Mouse (Mus musculus): Measurements from ENCODE around the gene Cdr2l. TPM values are rescaled to one million over a fixed set of nuclear protein-coding genes. Genes with fewer than 3 reads are reported as not detected.

The Cdr2l gene
- polyA plus RNA-seq, 1 experiment from 2014 or later, result 7.8 TPM

DNA sequence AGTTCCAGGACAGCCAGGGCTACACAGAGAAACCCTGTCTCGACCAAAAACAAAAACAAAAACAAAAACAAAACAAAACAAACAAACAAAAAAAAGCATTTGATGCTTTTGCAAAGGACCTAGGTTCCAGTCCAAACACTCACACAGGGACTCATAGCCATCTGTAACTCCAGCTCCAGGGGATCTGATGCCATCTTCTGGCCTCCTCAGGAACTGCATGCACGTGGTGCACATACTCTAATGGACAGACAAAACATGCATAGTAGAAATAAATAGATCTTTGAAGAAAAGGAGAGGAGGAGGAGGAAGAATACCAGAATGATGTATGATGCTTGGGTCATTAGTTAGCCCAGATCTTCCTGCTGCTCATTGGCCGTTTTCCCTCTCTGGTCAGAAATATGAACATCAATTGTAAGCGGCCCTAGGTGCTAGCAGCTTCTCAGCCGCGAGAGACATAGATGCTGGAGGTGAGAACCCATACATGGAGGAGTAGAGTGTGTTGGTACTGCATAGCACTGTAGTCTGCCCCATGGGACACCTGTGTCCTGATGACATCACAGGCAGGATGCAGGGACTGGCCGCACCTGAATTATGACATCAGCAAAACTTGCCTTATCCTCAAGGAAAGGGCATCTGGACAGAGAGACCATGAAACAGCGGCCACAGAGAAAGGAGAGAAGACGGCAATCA lies 58.3 kb downstream of the Cdr2l start, which contains the start of gene Trim80:
TSS of gene Trim80 (plus strand) at position 640 of the 690 bp plus-strand sequence.
- Histone ChIP-seq H3K9me3 (replicated peaks; ENCODE audit: low read length) (no peaks in the 10 kb centered on the region), H3K9ac (ENCODE audit: low read depth, low read length) (no peak within 1 kb of the TSS), H3K4me1 (replicated peaks; ENCODE audit: insufficient read depth, low read length) (peaks cover 5% of the 10 kb centered on the region; the same call in 1 of the 2 replicates), H3K36me3 (ENCODE audit: insufficient read depth, low read length) (no peaks in the 10 kb centered on the region), H3K4me3 (replicated peaks; ENCODE audit: low read depth, low read length) (no peak within 1 kb of the TSS), H3K4me2 (ENCODE audit: low read length) (no peak within 1 kb of the TSS), H3K27me3 (ENCODE audit: insufficient read depth, low read length) (no peaks in the 10 kb centered on the region), H3K27ac (no peak within 1 kb of the TSS)
- ATAC-seq (replicated peaks; ENCODE audit: low FRiP score, low read depth), result no peak
- no peak for DNase-seq (ENCODE audit: low spot score)
- TF ChIP-seq CTCF (IDR thresholded peaks at IDR 0.05; ENCODE audit: low read depth), result peak; percentile 43; the same call in 1 of the 2 replicates
- WGBS, result 96% methylated on average over 9 of the region's 9 CpGs

DNA sequence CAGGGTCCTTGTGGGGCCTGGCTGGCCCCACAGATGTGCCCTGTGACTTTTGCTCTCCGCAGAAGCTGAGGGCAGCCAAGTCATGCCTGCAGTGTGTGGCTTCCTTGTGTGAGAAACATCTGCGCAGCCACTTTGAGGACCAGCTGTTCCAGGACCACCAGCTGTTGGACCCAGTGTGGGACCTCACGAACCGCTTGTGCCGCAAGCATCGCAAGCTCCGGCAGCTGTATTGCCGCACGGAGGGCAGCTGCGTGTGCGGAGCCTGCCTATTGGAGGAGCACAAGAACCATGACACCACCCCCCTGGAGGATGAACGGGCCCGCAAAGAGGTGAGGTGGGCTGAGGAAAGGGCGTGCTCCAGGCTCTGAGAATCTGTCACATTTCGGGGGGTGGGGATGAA lies 59.7 kb downstream of the Cdr2l start:
- no peak for DNase-seq (ENCODE audit: low spot score)
- Histone ChIP-seq H3K27me3 (ENCODE audit: insufficient read depth, low read length) (no peaks in the 10 kb centered on the region), H3K36me3 (ENCODE audit: insufficient read depth, low read length) (no peaks in the 10 kb centered on the region), H3K27ac (no peak overlapping the region), H3K4me3 (replicated peaks; ENCODE audit: low read depth, low read length) (no peak overlapping the region), H3K4me1 (replicated peaks; ENCODE audit: insufficient read depth, low read length) (0 out of 2 replicates have a peak, but pooled peaks cover under 1% of the 10 kb centered on the region), H3K4me2 (ENCODE audit: low read length) (no peak overlapping the region), H3K9ac (ENCODE audit: low read depth, low read length) (no peak overlapping the region), H3K9me3 (replicated peaks; ENCODE audit: low read length) (no peaks in the 10 kb centered on the region)
- no peak for ATAC-seq (replicated peaks; ENCODE audit: low FRiP score, low read depth)
- no peak for TF ChIP-seq CTCF (IDR thresholded peaks at IDR 0.05; ENCODE audit: low read depth)
- WGBS, result 50% methylated on average over 15 of the region's 15 CpGs

Other genes with a start within 250 kb of the Cdr2l start
- 0.33 TPM in 2 replicates for gene Cd300lf, start 247.9 kb upstream of the Cdr2l start, polyA plus RNA-seq (2015; fragmentation: Nextera tagmentation; extraction: Ambion mirVana)
- 163 and 172 TPM in 2 replicates for gene Slc9a3r1, start 218.6 kb upstream of the Cdr2l start, polyA plus RNA-seq (2015; fragmentation: Nextera tagmentation; extraction: Ambion mirVana)
- 12.0 and 12.6 TPM in 2 replicates for gene Tmem104, start 194.4 kb upstream of the Cdr2l start, polyA plus RNA-seq (2015; fragmentation: Nextera tagmentation; extraction: Ambion mirVana)
- 26.8 TPM in 2 replicates for gene Nat9, start 194.1 kb upstream of the Cdr2l start, polyA plus RNA-seq (2015; fragmentation: Nextera tagmentation; extraction: Ambion mirVana)
- gene Grin2c, start 114.7 kb upstream of the Cdr2l start, polyA plus RNA-seq (2015; fragmentation: Nextera tagmentation; extraction: Ambion mirVana), result not detected in 2 replicates
- gene Fdxr, start 104.9 kb upstream of the Cdr2l start, polyA plus RNA-seq (2015; fragmentation: Nextera tagmentation; extraction: Ambion mirVana), result 10.0 and 12.2 TPM in 2 replicates
- 0.92 and 1.1 TPM in 2 replicates for gene Fads6, start 84.3 kb upstream of the Cdr2l start, polyA plus RNA-seq (2015; fragmentation: Nextera tagmentation; extraction: Ambion mirVana)
- not detected in 2 replicates for gene Otop2, start 74.8 kb upstream of the Cdr2l start, polyA plus RNA-seq (2015; fragmentation: Nextera tagmentation; extraction: Ambion mirVana)
- gene Ush1g, start 59.9 kb upstream of the Cdr2l start, polyA plus RNA-seq (2015; fragmentation: Nextera tagmentation; extraction: Ambion mirVana), result 0.05 TPM in 1 of 2 replicates, not detected in the other
- gene Otop3, start 47.2 kb upstream of the Cdr2l start, polyA plus RNA-seq (2015; fragmentation: Nextera tagmentation; extraction: Ambion mirVana), result not detected in 2 replicates
- 4.5 and 5.4 TPM in 2 replicates for gene Hid1, start 14.2 kb upstream of the Cdr2l start, polyA plus RNA-seq (2015; fragmentation: Nextera tagmentation; extraction: Ambion mirVana)
- 225 and 232 TPM in 2 replicates for gene Mrpl58, start 21.8 kb downstream of the Cdr2l start, polyA plus RNA-seq (2015; fragmentation: Nextera tagmentation; extraction: Ambion mirVana)
- gene Atp5h, start 38.0 kb downstream of the Cdr2l start, polyA plus RNA-seq (2015; fragmentation: Nextera tagmentation; extraction: Ambion mirVana), result 1,541 and 1,578 TPM in 2 replicates
- gene Kctd2, start 38.2 kb downstream of the Cdr2l start, polyA plus RNA-seq (2015; fragmentation: Nextera tagmentation; extraction: Ambion mirVana), result 19.8 and 22.2 TPM in 2 replicates
- 0.13 and 0.49 TPM in 2 replicates for gene Trim80, start 58.6 kb downstream of the Cdr2l start, polyA plus RNA-seq (2015; fragmentation: Nextera tagmentation; extraction: Ambion mirVana)
- 47.7 and 51.1 TPM in 2 replicates for gene Slc16a5, start 80.6 kb downstream of the Cdr2l start, polyA plus RNA-seq (2015; fragmentation: Nextera tagmentation; extraction: Ambion mirVana)
- gene Armc7, start 93.8 kb downstream of the Cdr2l start, polyA plus RNA-seq (2015; fragmentation: Nextera tagmentation; extraction: Ambion mirVana), result 6.9 and 8.3 TPM in 2 replicates
- gene Nt5c, start 109.9 kb downstream of the Cdr2l start, polyA plus RNA-seq (2015; fragmentation: Nextera tagmentation; extraction: Ambion mirVana), result 90.6 and 94.3 TPM in 2 replicates
- 251 and 271 TPM in 2 replicates for gene Jpt1, start 132.5 kb downstream of the Cdr2l start, polyA plus RNA-seq (2015; fragmentation: Nextera tagmentation; extraction: Ambion mirVana)
- 1,008 and 1,013 TPM in 2 replicates for gene Sumo2, start 154.4 kb downstream of the Cdr2l start, polyA plus RNA-seq (2015; fragmentation: Nextera tagmentation; extraction: Ambion mirVana)
- 74.6 and 94.9 TPM in 2 replicates for gene Nup85, start 182.5 kb downstream of the Cdr2l start, polyA plus RNA-seq (2015; fragmentation: Nextera tagmentation; extraction: Ambion mirVana)
- 92.9 and 93.7 TPM in 2 replicates for gene Mrps7, start 222.0 kb downstream of the Cdr2l start, polyA plus RNA-seq (2015; fragmentation: Nextera tagmentation; extraction: Ambion mirVana)
- gene Gga3, start 222.1 kb downstream of the Cdr2l start, polyA plus RNA-seq (2015; fragmentation: Nextera tagmentation; extraction: Ambion mirVana), result 10.8 and 11.1 TPM in 2 replicates
- gene Mif4gd, start 231.1 kb downstream of the Cdr2l start, polyA plus RNA-seq (2015; fragmentation: Nextera tagmentation; extraction: Ambion mirVana), result 57.3 and 61.6 TPM in 2 replicates
- 49.7 and 57.9 TPM in 2 replicates for gene Slc25a19, start 246.4 kb downstream of the Cdr2l start, polyA plus RNA-seq (2015; fragmentation: Nextera tagmentation; extraction: Ambion mirVana)